Mouse (Mus musculus) forebrain, embryonic 14.5 days (tissue): ENCODE results near the gene Fndc3a. TPM values are rescaled to one million over a fixed set of nuclear protein-coding genes. Genes with fewer than 3 reads are reported as not detected.

Experiments used
- ATAC-seq: fragments of 200-750 bp; cut with Nextera tagmentation; 2 replicates; pipeline ENCODE4 v1.8.0; 2017; ENCODE audit warnings: mild to moderate bottlenecking, moderate library complexity
- DNase-seq: peaks from one replicate; pipeline ENCODE4 v3.0.0-alpha.2; 2015; ENCODE audit warnings: low spot score
- H3K27ac ChIP-seq: fragments of 300-500 bp; sonication (generic); 2 replicates; pipeline ENCODE4 v1.5.1; 2014; ENCODE audit warnings: low read depth, mild to moderate bottlenecking, control low read depth, low read length, moderate library complexity
- H3K27me3 ChIP-seq: fragments of 300-500 bp; sonication (generic); replicated peaks from 2 replicates; pipeline ENCODE4 v1.6.1; 2014; ENCODE audit warnings: low read length, control low read depth, mixed read lengths; ENCODE audit not compliant: control insufficient read depth, insufficient read depth
- H3K36me3 ChIP-seq: fragments of 300-500 bp; sonication (generic); 2 replicates; pipeline ENCODE4 v1.6.1; 2014; ENCODE audit warnings: low read length, control low read depth; ENCODE audit not compliant: control insufficient read depth, insufficient read depth
- H3K4me1 ChIP-seq: fragments of 300-500 bp; sonication (generic); 2 replicates; pipeline ENCODE4 v1.6.1; 2014; ENCODE audit warnings: antibody characterized with exemption, low read length, control low read depth; ENCODE audit not compliant: control insufficient read depth, insufficient read depth
- H3K4me2 ChIP-seq: fragments of 300-500 bp; sonication (generic); 2 replicates; pipeline ENCODE4 v1.6.1; 2014; ENCODE audit warnings: mild to moderate bottlenecking, control low read depth, low read length
- H3K4me3 ChIP-seq: fragments of 300-500 bp; sonication (generic); 2 replicates; pipeline ENCODE4 v1.5.1; 2014; ENCODE audit warnings: low read depth, low read length, control low read depth
- H3K9ac ChIP-seq: fragments of 300-500 bp; sonication (generic); 2 replicates; pipeline ENCODE4 v1.6.1; 2014; ENCODE audit warnings: mild to moderate bottlenecking, low read length, control low read depth, moderate library complexity
- H3K9me3 ChIP-seq: fragments of 300-500 bp; sonication (generic); replicated peaks from 2 replicates; pipeline ENCODE4 v1.6.1; 2016; ENCODE audit warnings: low read length, control low read depth, mixed read lengths; ENCODE audit not compliant: control insufficient read depth
- WGBS: fragments of 180-500 bp; shearing (Covaris S2); extraction: QIAGEN DNeasy Blood & Tissue Kit; methylation state at CpG from one replicate; pipeline ENCODE4 v1.1.7; 2014; 5-methylcytosine and 5-hydroxymethylcytosine counted together
- polyA plus RNA-seq: library from polyadenylated mRNA; unstranded; fragments of >200 nt; fragmentation: Nextera tagmentation; extraction: Ambion mirVana; gene quantifications from 2 replicates; pipeline ENCODE4 v1.2.1, GENCODE M21; 2014

Gene Fndc3a
- polyA plus RNA-seq, 1 experiment from 2014 or later: 39.7 TPM

- no peak for ATAC-seq
- no peak overlapping the region for H3K4me3 ChIP-seq
- DNase-seq: no peak
- no peaks in the 10 kb centered on the region for H3K9me3 ChIP-seq
- no peaks in the 10 kb centered on the region for H3K4me1 ChIP-seq
- no peak overlapping the region for H3K27ac ChIP-seq
- no peak overlapping the region for H3K4me2 ChIP-seq
- no peaks in the 10 kb centered on the region for H3K36me3 ChIP-seq
- H3K9ac ChIP-seq: no peak overlapping the region
- WGBS: 92% methylated on average over 1 of the region's 1 CpGs
- no peaks in the 10 kb centered on the region for H3K27me3 ChIP-seq
Measured at GRCm38 (mm10) chr14:72644620-72645019, 65.2 kb downstream of the Fndc3a start.

DNA sequence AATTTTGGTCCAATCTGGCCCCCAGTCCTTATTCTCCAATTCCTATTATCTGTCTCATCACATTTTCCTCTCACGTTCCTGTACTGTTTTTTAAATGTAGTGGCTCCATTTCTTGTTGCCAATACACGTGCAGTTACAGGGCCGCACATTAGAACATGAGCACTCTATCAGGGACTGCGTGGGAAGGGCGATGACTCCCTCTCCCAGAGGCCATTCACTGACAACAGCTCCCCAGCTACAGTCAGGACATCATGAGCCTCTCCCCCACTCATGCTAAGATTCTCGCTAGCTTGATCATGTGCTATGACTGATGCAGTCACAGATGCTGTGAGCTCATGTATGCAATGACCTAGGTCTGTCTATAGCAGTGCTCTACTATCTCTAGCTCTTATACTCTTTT is 71.3 kb downstream of the Fndc3a start:
- Histone ChIP-seq H3K9ac (no peak overlapping the region), H3K4me1 (no peaks in the 10 kb centered on the region), H3K36me3 (no peaks in the 10 kb centered on the region), H3K27ac (no peak overlapping the region), H3K27me3 (no peaks in the 10 kb centered on the region), H3K4me2 (no peak overlapping the region), H3K4me3 (no peak overlapping the region), H3K9me3 (no peaks in the 10 kb centered on the region)
- DNase-seq: no peak
- no peak for ATAC-seq
- WGBS: 93% methylated on average over 6 of the region's 6 CpGs

DNA sequence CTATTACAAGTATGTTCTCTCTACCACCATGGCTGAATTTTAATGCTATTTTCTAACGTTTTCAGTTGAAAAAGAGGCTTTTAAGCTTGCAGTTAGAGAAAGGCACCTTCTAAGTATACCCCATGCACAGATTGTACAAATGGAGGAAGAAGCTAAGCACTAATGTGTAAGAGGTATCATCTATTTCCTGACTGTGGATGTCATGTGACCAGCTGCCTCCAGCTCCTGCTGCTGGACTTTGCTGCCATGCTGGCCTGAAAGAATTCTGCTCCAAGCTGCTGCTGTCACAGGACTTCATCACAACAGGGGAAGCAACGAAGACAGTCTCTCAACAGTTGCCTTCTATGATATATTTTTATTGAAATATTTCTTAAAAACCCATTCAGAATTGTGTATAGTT is 76.2 kb downstream of the Fndc3a start:
- ATAC-seq: no peak
- H3K27me3 ChIP-seq: no peaks in the 10 kb centered on the region
- no peaks in the 10 kb centered on the region for H3K36me3 ChIP-seq
- H3K9ac ChIP-seq: no peak overlapping the region
- no peak overlapping the region for H3K4me3 ChIP-seq
- 80% methylated on average over 2 of the region's 2 CpGs for WGBS
- no peaks in the 10 kb centered on the region for H3K4me1 ChIP-seq
- no peak overlapping the region for H3K27ac ChIP-seq
- no peaks in the 10 kb centered on the region for H3K9me3 ChIP-seq
- H3K4me2 ChIP-seq: no peak overlapping the region
- no peak for DNase-seq

GRCm38 (mm10) chr14:72625411-72625810 is 84.4 kb downstream of the Fndc3a start:
- no peaks in the 10 kb centered on the region for H3K27me3 ChIP-seq
- no peak overlapping the region for H3K4me3 ChIP-seq
- H3K4me2 ChIP-seq: no peak overlapping the region
- no peaks in the 10 kb centered on the region for H3K36me3 ChIP-seq
- no peak overlapping the region for H3K9ac ChIP-seq
- no peak for ATAC-seq
- no peak for DNase-seq
- no peak overlapping the region for H3K27ac ChIP-seq
- no peaks in the 10 kb centered on the region for H3K9me3 ChIP-seq
- no peaks in the 10 kb centered on the region for H3K4me1 ChIP-seq

DNA sequence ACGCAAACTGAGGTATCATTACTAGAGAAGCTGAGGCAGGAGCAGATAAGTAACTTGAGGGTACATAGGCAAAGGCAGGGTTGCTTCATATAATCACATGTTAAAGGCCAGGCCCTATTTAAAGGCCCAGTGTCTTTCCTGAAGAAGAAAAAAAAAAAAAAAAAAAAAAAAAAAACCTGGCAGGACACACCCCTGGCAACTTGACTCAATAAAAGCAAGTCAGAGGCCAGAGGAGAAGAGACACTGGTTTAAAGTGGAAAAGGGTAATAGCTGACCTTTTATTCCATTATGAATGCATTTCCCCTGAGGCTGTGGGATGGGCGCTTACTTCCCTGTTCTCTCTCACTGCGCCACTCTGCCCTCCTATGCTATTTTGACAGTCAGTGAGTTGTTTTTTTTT is 105.7 kb downstream of the Fndc3a start:
- no peak overlapping the region for H3K9ac ChIP-seq
- 80% methylated on average over 3 of the region's 3 CpGs for WGBS
- no peak for DNase-seq

GRCm38 (mm10) chr14:72603194-72603521 is 106.6 kb downstream of the Fndc3a start:
- ATAC-seq: no peak; the same call in 1 of the 2 replicates
- H3K9ac ChIP-seq: peak overlapping the region; percentile 68
- no peaks in the 10 kb centered on the region for H3K27me3 ChIP-seq
- no peaks in the 10 kb centered on the region for H3K9me3 ChIP-seq
- H3K4me3 ChIP-seq: peak overlapping the region; percentile 53
- H3K4me2 ChIP-seq: peak overlapping the region; percentile 81
- no peak for DNase-seq
- peaks cover 10% of the 10 kb centered on the region; the same call in 1 of the 2 replicates for H3K4me1 ChIP-seq
- peak overlapping the region; percentile 90 for H3K27ac ChIP-seq
- H3K36me3 ChIP-seq: peaks cover 2% of the 10 kb centered on the region; the same call in 1 of the 2 replicates
- under 1% methylated on average over 8 of the region's 8 CpGs for WGBS

More for the DNA sequence above, 105.7 kb downstream of the Fndc3a start:
- H3K4me2 ChIP-seq: no peak overlapping the region
- ATAC-seq: no peak
- H3K27ac ChIP-seq: no peak overlapping the region
- no peaks in the 10 kb centered on the region for H3K9me3 ChIP-seq
- H3K27me3 ChIP-seq: no peaks in the 10 kb centered on the region
- no peak overlapping the region for H3K4me3 ChIP-seq
- peaks cover 10% of the 10 kb centered on the region; the same call in 1 of the 2 replicates for H3K4me1 ChIP-seq
- no peaks in the 10 kb centered on the region for H3K36me3 ChIP-seq

DNA sequence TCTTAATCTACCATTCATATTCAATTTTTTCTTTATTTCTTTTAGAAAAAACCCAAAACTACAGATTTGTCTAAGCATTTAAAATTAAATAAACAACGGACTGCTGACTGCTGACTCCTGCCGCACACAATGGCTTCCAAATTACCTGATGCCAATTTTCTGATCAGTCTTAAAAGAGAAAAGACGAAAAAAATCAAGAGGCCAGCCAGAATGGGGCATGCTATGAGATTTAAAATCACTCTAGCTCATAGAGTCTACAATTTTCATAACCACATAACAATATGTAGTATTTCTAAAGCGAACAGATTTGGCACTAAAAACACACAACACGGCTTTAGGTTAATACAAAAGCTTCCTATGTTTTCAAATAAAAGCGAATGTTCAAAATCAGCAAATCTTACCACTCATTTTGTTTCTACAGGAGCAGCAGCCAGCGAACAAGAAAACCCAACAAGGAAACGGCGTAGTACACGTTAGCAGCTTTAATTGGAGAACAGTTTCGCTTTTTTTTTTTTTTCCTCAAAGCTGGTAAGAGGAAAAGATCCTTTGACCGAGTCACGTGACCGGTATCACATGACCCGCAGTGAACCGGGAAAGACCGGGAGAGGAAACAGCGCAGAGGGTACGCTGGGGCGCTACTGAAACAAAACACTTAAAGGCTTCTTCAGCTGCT is 107.1 kb downstream of the Fndc3a start:
- Histone ChIP-seq H3K27me3 (no peaks in the 10 kb centered on the region), H3K4me2 (peak overlapping the region; percentile 81), H3K9ac (peak overlapping the region; percentile 68), H3K36me3 (peaks cover 6% of the 10 kb centered on the region), H3K4me1 (peaks cover 10% of the 10 kb centered on the region; the same call in 1 of the 2 replicates), H3K4me3 (peak overlapping the region; percentile 53), H3K9me3 (no peaks in the 10 kb centered on the region), H3K27ac (peak overlapping the region; percentile 90)
- ATAC-seq: peak; percentile 96
- DNase-seq: peak; percentile 98
- WGBS: 2% methylated on average over 20 of the region's 20 CpGs

DNA sequence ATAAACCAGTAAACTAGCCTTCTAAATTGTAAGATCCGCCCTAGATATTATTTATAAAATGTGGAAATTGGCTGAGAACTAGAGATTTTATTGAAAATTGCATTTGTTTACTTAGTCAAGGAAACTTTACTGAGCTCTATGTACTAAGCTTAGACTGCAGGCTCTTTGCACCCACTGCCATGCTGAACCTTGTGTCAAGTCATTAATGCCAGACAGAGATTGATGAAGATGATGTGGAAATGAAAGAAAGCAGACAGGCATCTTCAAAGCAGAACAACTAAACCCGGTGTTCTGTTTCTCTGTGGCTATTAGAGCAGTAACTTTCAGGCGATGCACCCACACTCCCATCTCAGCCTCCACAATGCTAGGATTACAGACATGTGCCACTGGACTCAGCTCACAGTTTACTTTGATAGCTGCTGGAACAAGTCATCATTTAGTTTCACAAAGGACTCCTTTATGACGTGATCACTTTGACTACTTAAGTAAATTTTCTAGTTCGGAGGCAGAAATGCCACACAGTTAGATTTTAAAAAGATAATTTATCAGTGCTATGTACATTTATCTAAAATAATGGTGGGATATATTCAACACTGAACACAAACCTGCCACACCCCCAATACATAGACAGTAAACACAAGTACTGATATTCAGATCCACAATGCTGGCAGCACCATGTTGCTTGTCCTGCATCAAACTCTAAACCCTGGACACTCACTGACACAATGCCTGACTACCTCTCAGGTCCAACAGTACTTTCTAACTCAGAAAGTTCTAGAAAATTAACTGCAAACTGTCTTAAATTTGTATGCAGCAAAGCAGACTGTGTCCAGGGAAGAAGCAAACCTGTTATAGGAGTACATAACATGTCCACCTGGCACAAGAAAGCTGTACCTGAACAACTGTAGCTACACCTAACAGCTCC is 108.2 kb downstream of the Fndc3a start:
- H3K4me3 ChIP-seq: peak overlapping the region; percentile 53
- H3K27ac ChIP-seq: no peak overlapping the region
- no peaks in the 10 kb centered on the region for H3K27me3 ChIP-seq
- ATAC-seq (no peak), DNase-seq (no peak)
- peak overlapping the region; percentile 62 for H3K9ac ChIP-seq
- H3K4me2 ChIP-seq: peak overlapping the region; percentile 81
- H3K4me1 ChIP-seq: peaks cover 10% of the 10 kb centered on the region; the same call in 1 of the 2 replicates
- WGBS: 74% methylated on average over 5 of the region's 5 CpGs
- no peaks in the 10 kb centered on the region for H3K9me3 ChIP-seq
- peaks cover 13% of the 10 kb centered on the region for H3K36me3 ChIP-seq

- H3K4me2 ChIP-seq: no peak overlapping the region
Measured at GRCm38 (mm10) chr14:72600375-72600774, 109.4 kb downstream of the Fndc3a start.

More at GRCm38 (mm10) chr14:72600375-72600774, 109.4 kb downstream of the Fndc3a start:
- Histone ChIP-seq H3K36me3 (peaks cover 13% of the 10 kb centered on the region), H3K4me3 (no peak overlapping the region), H3K9ac (no peak overlapping the region), H3K27ac (no peak overlapping the region), H3K4me1 (peaks cover 10% of the 10 kb centered on the region; the same call in 1 of the 2 replicates), H3K9me3 (no peaks in the 10 kb centered on the region), H3K27me3 (no peaks in the 10 kb centered on the region)
- WGBS: 88% methylated on average over 6 of the region's 6 CpGs
- ATAC-seq (no peak), DNase-seq (no peak)
